Mouse (Mus musculus): ENCODE measurements around the gene Adamts18.

GRCm38 (mm10) chr8:113704968-113705367, 143.6 kb downstream of the Adamts18 start:
- TF ChIP-seq GATA1 (IDR thresholded peaks at IDR 0.05; ENCODE audit: borderline replicate concordance, low read length): no peak
- TF ChIP-seq FLI1 (IDR thresholded peaks at IDR 0.05; ENCODE audit: low read length): no peak
